8 mouse cellular contexts compared by ENCODE assay signal in genomic region chr10:18469279-18470135, GRCm38 (mm10).
DNase-seq lines count a peak whose midpoint lies in the region; ATAC-seq lines count a peak whose summit lies in the region.

No protein-coding gene starts in this region.

- H3K9ac ChIP-seq in kidney, embryonic 16.5 days (replicated peaks; ENCODE audit: low read length), result peak overlapping the region; percentile 42

- H3K27ac ChIP-seq in kidney, embryonic 16.5 days (ENCODE audit: low read length), result peak overlapping the region; percentile 85

- H3K27me3 ChIP-seq in kidney, embryonic 16.5 days (ENCODE audit: insufficient read depth, low read length), result no peaks in the 10 kb centered on the region

- no peaks in the 10 kb centered on the region for H3K9me3 ChIP-seq in kidney, embryonic 16.5 days (ENCODE audit: low read length)

- DNase-seq in frontal cortex, postnatal 36 days (ENCODE audit: low spot score in 2 of 2), result peak; percentile 15 to 18
- no peak for DNase-seq in frontal cortex, postnatal 14 days (ENCODE audit: low spot score in 2 of 2)
- DNase-seq in T-cell, adult 2 months (ENCODE audit: low spot score), result peak; percentile 45
- peak; percentile 70 for DNase-seq in forelimb bud, embryonic 11.5 days (ENCODE audit: low read depth, low spot score)
- peak; percentile 20 for DNase-seq in lung, postnatal 36 days
- DNase-seq in testis, postnatal 10 days (ENCODE audit: low spot score), result peak; percentile 58
- DNase-seq in gastrocnemius, postnatal 4 days (ENCODE audit: low spot score in 2 of 2), result no peak

- peaks cover 13% of the 10 kb centered on the region for H3K36me3 ChIP-seq in kidney, embryonic 16.5 days (ENCODE audit: insufficient read depth, low read length)

- H3K4me1 ChIP-seq in kidney, embryonic 16.5 days (ENCODE audit: insufficient read depth, low read length), result peaks cover 34% of the 10 kb centered on the region

- peak; percentile 92 for ATAC-seq in kidney, embryonic 16.5 days (ENCODE audit: low FRiP score, low TSS enrichment)

- 3% methylated on average over 17 of the region's 17 CpGs for WGBS in kidney, embryonic 16.5 days

- peak overlapping the region; percentile 62 for H3K4me2 ChIP-seq in kidney, embryonic 16.5 days (replicated peaks; ENCODE audit: low read depth, low read length)

- H3K4me3 ChIP-seq in kidney, embryonic 16.5 days (ENCODE audit: low read length), result peak overlapping the region; percentile 34

Comparison
In these comparisons a context has a peak if more than half of its experiments do, and no peak if none do; other contexts are left out.
1. DNase-seq: peak in frontal cortex, postnatal 36 days (2 of 2), T-cell, adult 2 months (single experiment), forelimb bud, embryonic 11.5 days (single experiment), lung, postnatal 36 days (single experiment) and testis, postnatal 10 days (single experiment); none in frontal cortex, postnatal 14 days (0 of 2) and gastrocnemius, postnatal 4 days (0 of 2).